Comparison of ENCODE assay signal across 8 mouse cellular contexts in genomic region chr8:125349290-125350025, GRCm38 (mm10).
DNase-seq lines count a peak whose midpoint lies in the region; ATAC-seq and TF ChIP-seq lines count a peak whose summit lies in the region.

No protein-coding gene starts in this region.

- no peak overlapping the region for H3K4me2 ChIP-seq in hindbrain, embryonic 12.5 days (replicated peaks)
- H3K4me2 ChIP-seq in limb, embryonic 13.5 days (replicated peaks), result peak overlapping the region; percentile 15; the same call in 1 of the 2 replicates
- H3K4me2 ChIP-seq in midbrain, embryonic 16.5 days (ENCODE audit: low read length), result no peak overlapping the region

- H3K27ac ChIP-seq in gastrocnemius, adult 2 months, result no peak overlapping the region
- H3K27ac ChIP-seq in hindbrain, embryonic 12.5 days, result no peak overlapping the region
- H3K27ac ChIP-seq in limb, embryonic 13.5 days, result no peak overlapping the region
- no peak overlapping the region for H3K27ac ChIP-seq in midbrain, embryonic 16.5 days (ENCODE audit: low read length)

- 28% methylated on average over 7 of the region's 7 CpGs for WGBS in hindbrain, embryonic 12.5 days
- WGBS in limb, embryonic 13.5 days, result 7% methylated on average over 7 of the region's 7 CpGs
- 15% methylated on average over 7 of the region's 7 CpGs for WGBS in midbrain, embryonic 16.5 days

- no peaks in the 10 kb centered on the region for H3K36me3 ChIP-seq in hindbrain, embryonic 12.5 days
- H3K36me3 ChIP-seq in limb, embryonic 13.5 days, result no peaks in the 10 kb centered on the region
- no peaks in the 10 kb centered on the region for H3K36me3 ChIP-seq in midbrain, embryonic 16.5 days (ENCODE audit: control insufficient read depth, insufficient read depth, low read length)

- H3K9ac ChIP-seq in hindbrain, embryonic 12.5 days, result no peak overlapping the region
- H3K9ac ChIP-seq in limb, embryonic 13.5 days, result no peak overlapping the region
- no peak overlapping the region for H3K9ac ChIP-seq in midbrain, embryonic 16.5 days (ENCODE audit: low read depth, low read length)

- H3K9me3 ChIP-seq in hindbrain, embryonic 12.5 days (replicated peaks), result no peaks in the 10 kb centered on the region
- H3K9me3 ChIP-seq in limb, embryonic 13.5 days, result no peaks in the 10 kb centered on the region
- H3K9me3 ChIP-seq in midbrain, embryonic 16.5 days (replicated peaks; ENCODE audit: control insufficient read depth, low read length, poor library complexity, severe bottlenecking), result no peaks in the 10 kb centered on the region

- peaks cover 22% of the 10 kb centered on the region for H3K4me1 ChIP-seq in hindbrain, embryonic 12.5 days
- H3K4me1 ChIP-seq in limb, embryonic 13.5 days, result peaks cover 29% of the 10 kb centered on the region
- peaks cover 6% of the 10 kb centered on the region; the same call in 1 of the 2 replicates for H3K4me1 ChIP-seq in midbrain, embryonic 16.5 days (ENCODE audit: control insufficient read depth, insufficient read depth, low read length)

- TF ChIP-seq CTCF in gastrocnemius, adult 2 months (IDR thresholded peaks at IDR 0.05), result no peak

- DNase-seq in spleen, postnatal 36 days (ENCODE audit: low spot score in 2 of 2), result peak; percentile 19 to 25
- DNase-seq in spleen, postnatal 4 days (ENCODE audit: low spot score in 2 of 2), result no peak
- DNase-seq in gastrocnemius, adult 2 months, result peak; percentile 88
- no peak for DNase-seq in layer of hippocampus, postnatal 14 days (ENCODE audit: low spot score in 2 of 2)

- peak; percentile 88 for ATAC-seq in hindbrain, embryonic 12.5 days (ENCODE audit: low FRiP score)
- peak; percentile 83 for ATAC-seq in limb, embryonic 13.5 days (ENCODE audit: low FRiP score, low read depth)
- peak; percentile 82 for ATAC-seq in midbrain, embryonic 16.5 days
- ATAC-seq in CD4-positive, CD25-positive, alpha-beta regulatory T cell, adult 4 months, result no peak

- peaks cover 35% of the 10 kb centered on the region for H3K27me3 ChIP-seq in hindbrain, embryonic 12.5 days
- H3K27me3 ChIP-seq in limb, embryonic 13.5 days, result peaks cover 65% of the 10 kb centered on the region
- H3K27me3 ChIP-seq in midbrain, embryonic 16.5 days (ENCODE audit: control insufficient read depth, insufficient read depth, low read depth, low read length), result peaks cover 4% of the 10 kb centered on the region

- no peak overlapping the region for H3K4me3 ChIP-seq in gastrocnemius, adult 2 months
- no peak overlapping the region for H3K4me3 ChIP-seq in hindbrain, embryonic 12.5 days
- no peak overlapping the region for H3K4me3 ChIP-seq in limb, embryonic 13.5 days
- no peak overlapping the region for H3K4me3 ChIP-seq in midbrain, embryonic 16.5 days (ENCODE audit: low read depth, low read length)

- intact Hi-C loops in gastrocnemius, adult 2 months (cut with DNase I), result loop anchor here (2.0 to 10.0 kb wide), 3 partner anchors 17 to 315 kb away; partner anchors contain the start of genes Map10 and Sipa1l2

Comparison
In these comparisons a context has a peak if more than half of its experiments do, and no peak if none do; other contexts are left out.
1. DNase-seq: peak in spleen, postnatal 36 days (2 of 2) and gastrocnemius, adult 2 months (single experiment); none in spleen, postnatal 4 days (0 of 2) and layer of hippocampus, postnatal 14 days (0 of 2).